Mouse (Mus musculus) limb, embryonic 12.5 days (tissue): ENCODE measurements around the gene Slc34a3. TPM values are rescaled to one million over a fixed set of nuclear protein-coding genes. Genes with fewer than 3 reads are reported as not detected.

Experiments
- ATAC-seq: fragments of 200-750 bp; cut with Nextera tagmentation; 2 replicates; pipeline ENCODE4 v1.8.0; 2017; ENCODE audit warnings: low read depth, moderate TSS enrichment; ENCODE audit not compliant: insufficient number of reproducible peaks, insufficient read depth, low FRiP score, low TSS enrichment
- H3K27ac ChIP-seq: fragments of 300-500 bp; sonication (generic); 2 replicates; pipeline ENCODE4 v1.5.1; 2016; ENCODE audit warnings: mild to moderate bottlenecking, moderate library complexity
- H3K27me3 ChIP-seq: fragments of 300-500 bp; sonication (generic); 2 replicates; pipeline ENCODE4 v1.6.1; 2016; ENCODE audit warnings: mild to moderate bottlenecking, moderate library complexity
- H3K36me3 ChIP-seq: fragments of 300-500 bp; sonication (generic); 2 replicates; pipeline ENCODE4 v1.6.1; 2016; ENCODE audit warnings: mild to moderate bottlenecking, moderate library complexity
- H3K4me1 ChIP-seq: fragments of 300-500 bp; sonication (generic); replicated peaks from 2 replicates; pipeline ENCODE4 v1.6.1; 2016
- H3K4me2 ChIP-seq: fragments of 300-500 bp; sonication (generic); 2 replicates; pipeline ENCODE4 v1.6.1; 2016; ENCODE audit warnings: mild to moderate bottlenecking, moderate library complexity
- H3K4me3 ChIP-seq: fragments of 300-500 bp; sonication (generic); replicated peaks from 2 replicates; pipeline ENCODE4 v1.5.1; 2016; ENCODE audit warnings: mild to moderate bottlenecking
- H3K9ac ChIP-seq: fragments of 300-500 bp; sonication (generic); replicated peaks from 2 replicates; pipeline ENCODE4 v1.6.1; 2016; ENCODE audit warnings: mild to moderate bottlenecking, moderate library complexity
- H3K9me3 ChIP-seq: fragments of 300-500 bp; sonication (generic); 2 replicates; pipeline ENCODE4 v1.6.1; 2016; ENCODE audit warnings: mild to moderate bottlenecking, moderate library complexity
- WGBS: fragments of 180-500 bp; shearing (Covaris S2); methylation state at CpG from one replicate; pipeline ENCODE4 v1.1.7; 2016; 5-methylcytosine and 5-hydroxymethylcytosine counted together
- polyA plus RNA-seq: library from polyadenylated mRNA; unstranded; fragments of >200 nt; fragmentation: Nextera tagmentation; extraction: Ambion mirVana; gene quantifications from 2 replicates; pipeline ENCODE4 v1.2.1, GENCODE M21; 2016

Slc34a3 gene
- polyA plus RNA-seq, 1 experiment from 2014 or later, result not detected

DNA sequence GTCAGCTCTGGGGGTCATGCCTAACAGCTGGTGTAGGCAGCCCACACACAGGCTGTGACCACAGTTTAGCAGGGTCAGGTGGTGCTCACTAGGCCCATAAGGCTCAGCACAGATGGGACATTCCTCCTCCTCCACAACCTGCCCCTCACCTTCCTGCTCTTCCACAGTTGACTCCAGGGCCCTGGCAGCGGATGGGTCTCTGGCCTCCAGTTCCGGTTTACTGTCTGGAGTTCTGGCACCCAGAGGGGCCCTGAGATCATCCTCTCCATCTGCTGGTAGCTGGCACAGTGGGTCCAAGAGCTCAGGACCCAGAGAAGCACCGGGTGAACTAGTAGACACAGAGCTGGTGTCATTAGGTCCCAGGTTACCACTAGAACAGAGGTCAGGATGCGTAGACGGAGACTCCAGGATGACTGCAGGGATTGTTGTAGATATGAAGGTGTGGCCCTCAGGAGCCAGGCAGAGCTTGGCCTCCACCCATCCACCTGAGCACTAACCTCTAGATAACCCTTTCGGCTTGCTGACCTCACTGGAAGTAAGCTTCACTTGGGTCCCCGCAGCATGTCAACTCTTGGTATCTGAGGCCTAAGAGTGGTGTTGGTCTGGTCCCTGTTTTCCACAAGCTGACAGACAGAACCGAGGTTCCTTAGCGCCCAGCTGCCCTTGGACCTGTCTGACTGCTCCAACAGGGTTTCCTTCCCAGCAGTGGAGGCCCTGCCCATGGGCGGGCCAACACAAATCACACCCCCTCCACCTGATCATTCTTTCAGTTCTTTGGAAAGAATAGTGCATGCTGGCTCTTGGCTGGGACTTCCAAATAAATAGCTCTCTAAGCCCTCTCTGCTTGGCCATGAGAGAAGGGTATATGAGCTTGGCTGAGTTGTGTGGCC is 12.3 kb upstream of the Slc34a3 start, which contains the start of gene AL732309.1:
AL732309.1 (minus strand) TSS at position 681 of the 890 bp plus-strand sequence.
- peaks cover 13% of the 10 kb centered on the region for H3K4me1 ChIP-seq
- WGBS, result 84% methylated on average over 10 of the region's 10 CpGs
- no peak within 1 kb of the TSS for H3K27ac ChIP-seq
- H3K36me3 ChIP-seq, result peaks cover 60% of the 10 kb centered on the region
- no peak within 1 kb of the TSS for H3K4me2 ChIP-seq
- ATAC-seq, result no peak
- H3K9me3 ChIP-seq, result no peaks in the 10 kb centered on the region
- H3K4me3 ChIP-seq, result no peak within 1 kb of the TSS
- H3K9ac ChIP-seq, result no peak within 1 kb of the TSS; the same call in 1 of the 2 replicates
- H3K27me3 ChIP-seq, result peaks cover 31% of the 10 kb centered on the region

DNA sequence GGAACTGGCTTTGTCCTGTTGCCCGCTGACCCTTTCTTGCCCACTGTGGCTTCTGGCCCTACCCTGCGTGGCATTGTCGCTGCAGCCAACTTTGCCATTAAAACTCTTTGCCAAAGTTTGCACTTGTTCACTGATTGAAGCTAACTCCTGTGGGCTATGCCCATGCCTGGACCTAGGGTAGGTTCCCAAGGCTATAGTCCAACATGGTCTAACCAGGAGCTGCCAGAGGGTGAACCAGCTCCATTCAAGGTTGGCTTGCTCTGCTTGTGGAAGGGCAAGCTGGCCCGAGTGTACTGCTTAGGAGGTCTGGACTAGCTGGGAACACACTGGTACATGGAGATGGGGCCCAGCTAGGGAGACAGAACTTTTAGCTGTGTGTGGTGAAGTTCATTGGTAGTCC is 10.0 kb upstream of the Slc34a3 start:
- 91% methylated on average over 4 of the region's 4 CpGs for whole genome bisulfite sequencing
- H3K9me3 ChIP-seq, result no peaks in the 10 kb centered on the region
- H3K4me2 ChIP-seq, result no peak overlapping the region
- H3K27ac ChIP-seq, result no peak overlapping the region
- no peak overlapping the region for H3K9ac ChIP-seq
- H3K4me1 ChIP-seq, result peaks cover 24% of the 10 kb centered on the region
- peaks cover 37% of the 10 kb centered on the region; the same call in 1 of the 2 replicates for H3K36me3 ChIP-seq
- H3K27me3 ChIP-seq, result peaks cover 43% of the 10 kb centered on the region
- no peak for ATAC-seq
- H3K4me3 ChIP-seq, result no peak overlapping the region

DNA sequence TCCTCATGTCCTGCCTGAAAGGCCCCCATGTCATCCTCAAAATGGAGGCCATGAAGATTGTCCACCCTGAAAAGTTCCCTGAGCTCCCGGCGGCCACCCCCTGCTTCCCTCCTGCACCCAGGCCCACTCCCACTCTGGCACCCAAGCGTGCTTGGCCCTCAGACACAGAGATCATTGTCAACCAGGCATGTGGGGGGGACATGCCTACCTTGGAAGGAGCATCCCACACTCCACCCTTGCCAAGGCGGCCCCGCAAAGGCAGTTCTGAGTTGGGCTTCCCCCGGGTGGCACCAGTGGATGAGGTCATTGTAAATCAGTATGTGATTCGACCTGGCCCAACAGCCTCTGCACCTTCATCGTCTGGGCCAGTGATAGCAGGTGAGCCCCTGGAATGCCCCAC is 9.2 kb upstream of the Slc34a3 start:
- H3K4me3 ChIP-seq, result no peak overlapping the region
- no peak overlapping the region for H3K27ac ChIP-seq
- no peaks in the 10 kb centered on the region for H3K9me3 ChIP-seq
- no peak for ATAC-seq
- H3K9ac ChIP-seq, result no peak overlapping the region
- H3K27me3 ChIP-seq, result peaks cover 48% of the 10 kb centered on the region
- 78% methylated on average over 8 of the region's 8 CpGs for WGBS
- H3K4me1 ChIP-seq, result peaks cover 24% of the 10 kb centered on the region
- H3K36me3 ChIP-seq, result peaks cover 29% of the 10 kb centered on the region; the same call in 1 of the 2 replicates
- no peak overlapping the region for H3K4me2 ChIP-seq

DNA sequence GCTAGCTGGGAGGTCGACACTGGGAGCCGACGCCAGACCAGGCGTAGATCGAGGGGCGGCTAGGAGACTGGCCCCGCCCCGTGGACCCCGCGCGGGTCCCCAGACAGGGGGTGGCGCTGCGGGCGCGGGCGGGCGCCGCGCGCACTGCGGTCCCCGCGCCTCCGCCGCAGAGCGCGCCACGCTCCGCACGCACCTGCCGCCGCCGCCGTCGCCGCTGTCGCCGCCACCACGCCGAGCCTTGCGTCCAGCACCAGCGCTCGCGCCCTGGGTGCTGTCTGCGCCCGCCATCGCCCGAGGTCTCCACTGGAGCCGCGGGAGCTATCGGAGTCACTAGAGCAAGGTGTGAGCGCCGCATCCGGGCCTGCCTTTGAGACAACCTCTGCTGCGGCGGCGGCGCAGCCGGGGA is 7.9 kb upstream of the Slc34a3 start, which contains the start of the genes Rnf208 and Cysrt1:
Rnf208 (plus strand) TSS at position 155 of the 406 bp plus-strand sequence.
Cysrt1 (minus strand) TSS at position 352 of the 406 bp plus-strand sequence.
- Histone ChIP-seq H3K4me3 (peak within 1 kb of the TSS; percentile 56), H3K4me2 (peak within 1 kb of the TSS; percentile 96), H3K27ac (no peak within 1 kb of the TSS), H3K4me1 (peaks cover 24% of the 10 kb centered on the region), H3K27me3 (peaks cover 56% of the 10 kb centered on the region), H3K36me3 (peaks cover 17% of the 10 kb centered on the region; the same call in 1 of the 2 replicates), H3K9me3 (no peaks in the 10 kb centered on the region), H3K9ac (peak within 1 kb of the TSS; percentile 67)
- 0% methylated on average over 57 of the region's 59 CpGs for WGBS
- no peak for ATAC-seq

DNA sequence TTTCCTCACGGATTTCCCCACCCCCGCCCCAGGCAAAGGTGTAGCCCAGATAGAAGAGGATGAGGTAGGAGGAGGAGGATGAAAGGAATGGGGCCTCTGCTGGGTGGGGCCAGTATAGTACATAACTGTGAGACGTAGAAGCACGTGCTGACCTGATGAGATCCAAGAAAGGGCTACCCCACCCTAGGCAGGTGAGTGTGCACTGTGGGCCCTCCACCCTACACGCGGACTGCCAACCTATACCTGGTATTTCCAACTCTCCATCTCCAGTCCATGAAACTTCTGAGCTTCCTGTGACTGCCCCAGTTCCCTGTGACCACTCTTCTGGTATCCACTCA is 7.2 kb upstream of the Slc34a3 start:
- H3K9me3 ChIP-seq, result no peaks in the 10 kb centered on the region
- peak; percentile 28; the same call in 1 of the 2 replicates for ATAC-seq
- peak overlapping the region; percentile 56 for H3K4me3 ChIP-seq
- H3K4me2 ChIP-seq, result peak overlapping the region; percentile 96
- H3K27me3 ChIP-seq, result peaks cover 59% of the 10 kb centered on the region
- H3K36me3 ChIP-seq, result peaks cover 14% of the 10 kb centered on the region; the same call in 1 of the 2 replicates
- H3K4me1 ChIP-seq, result peaks cover 24% of the 10 kb centered on the region
- WGBS, result 14% methylated on average over 6 of the region's 6 CpGs
- 0 out of 2 replicates have a peak overlapping the region, but pooled peaks have one; percentile 67 for H3K9ac ChIP-seq
- H3K27ac ChIP-seq, result no peak overlapping the region

DNA sequence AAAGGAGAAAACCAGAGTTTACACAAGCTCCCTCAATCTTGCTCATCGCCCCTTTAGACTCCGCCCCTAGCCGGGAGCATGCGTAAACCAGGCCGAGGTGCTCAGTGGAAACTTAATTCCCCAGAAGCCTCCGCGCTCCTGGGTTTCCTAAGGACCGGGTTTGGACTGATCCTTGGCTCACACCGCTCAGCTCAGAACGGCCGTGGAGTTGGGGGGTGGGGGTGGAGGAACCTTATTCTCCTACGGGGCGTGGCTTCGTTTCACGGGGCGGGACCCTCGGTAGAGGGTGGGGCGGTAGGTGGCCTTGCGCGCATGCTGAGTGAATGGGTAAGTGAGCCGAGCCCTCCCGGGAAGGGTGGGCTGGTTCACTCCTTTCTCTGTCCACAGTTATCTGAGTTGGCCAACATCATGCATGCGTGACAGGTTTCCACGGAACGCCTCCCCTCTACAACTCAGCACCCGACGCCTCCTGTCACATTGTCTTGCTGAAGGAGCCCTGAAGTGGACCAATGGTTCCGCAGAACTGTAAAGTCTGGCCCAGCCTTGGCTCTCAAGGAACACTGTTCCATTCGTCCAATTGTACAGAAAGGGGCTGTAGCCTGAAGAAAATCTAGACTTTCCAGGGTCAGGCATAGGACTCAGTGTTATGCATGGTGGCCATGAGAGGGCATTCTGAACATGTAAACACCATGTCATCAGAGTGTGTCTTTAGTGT is 6.7 kb upstream of the Slc34a3 start:
- ATAC-seq, result peak; percentile 79
- Histone ChIP-seq H3K27me3 (peaks cover 64% of the 10 kb centered on the region), H3K4me2 (peak overlapping the region; percentile 96), H3K4me1 (peaks cover 24% of the 10 kb centered on the region), H3K9me3 (no peaks in the 10 kb centered on the region), H3K27ac (no peak overlapping the region), H3K9ac (peak overlapping the region; percentile 38; the same call in 1 of the 2 replicates), H3K36me3 (peaks cover 8% of the 10 kb centered on the region; the same call in 1 of the 2 replicates), H3K4me3 (peak overlapping the region; percentile 56)
- WGBS, result 2% methylated on average over 29 of the region's 29 CpGs

DNA sequence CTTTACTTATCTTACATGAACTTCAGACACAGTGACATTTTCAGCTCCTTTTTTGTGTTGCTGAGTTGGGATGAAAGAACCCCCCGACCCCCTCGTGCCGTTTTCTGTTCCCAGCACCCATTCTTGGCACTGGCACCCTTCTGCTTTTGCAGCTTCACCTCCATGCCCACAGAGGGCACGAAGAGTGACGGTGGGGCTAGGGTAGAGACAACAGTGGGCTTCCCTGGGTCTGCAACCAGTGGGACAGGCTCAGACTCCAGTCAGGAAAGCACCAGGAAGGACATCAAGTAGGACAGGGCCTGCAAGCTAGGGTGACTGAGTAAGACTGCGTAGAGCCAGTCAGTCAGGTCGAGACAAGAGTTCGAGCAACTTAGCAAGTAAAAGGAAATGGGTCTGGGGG is 6.1 kb upstream of the Slc34a3 start:
- Histone ChIP-seq H3K9me3 (no peaks in the 10 kb centered on the region), H3K4me1 (peaks cover 24% of the 10 kb centered on the region), H3K27me3 (peaks cover 66% of the 10 kb centered on the region), H3K4me2 (peak overlapping the region; percentile 96), H3K4me3 (peak overlapping the region; percentile 56), H3K36me3 (peaks cover 3% of the 10 kb centered on the region; the same call in 1 of the 2 replicates), H3K9ac (peak overlapping the region; percentile 38; the same call in 1 of the 2 replicates), H3K27ac (no peak overlapping the region)
- ATAC-seq, result no peak
- 52% methylated on average over 8 of the region's 8 CpGs for WGBS

DNA sequence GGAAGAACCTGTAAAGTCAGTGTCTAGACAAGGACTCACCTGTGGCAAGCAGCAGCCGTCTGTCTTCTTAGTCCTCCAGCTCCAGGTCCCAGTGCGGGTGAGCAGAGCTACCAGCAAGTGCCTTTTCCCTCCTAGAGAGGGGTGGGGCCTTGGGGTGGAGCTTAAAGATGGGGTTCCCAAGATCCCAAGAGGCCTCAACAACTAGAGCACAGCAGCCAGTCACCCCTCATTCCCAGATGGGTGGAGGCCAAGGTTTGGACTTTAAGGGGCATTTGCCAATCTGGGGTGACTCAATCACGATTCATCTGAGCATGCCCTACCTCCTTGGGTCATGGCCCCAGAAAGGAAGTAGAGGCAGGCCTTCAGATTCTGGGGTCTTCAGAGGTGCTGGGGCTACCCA is 5.6 kb upstream of the Slc34a3 start:
- H3K4me2 ChIP-seq, result no peak overlapping the region
- peaks cover 24% of the 10 kb centered on the region for H3K4me1 ChIP-seq
- H3K4me3 ChIP-seq, result no peak overlapping the region
- peaks cover 67% of the 10 kb centered on the region for H3K27me3 ChIP-seq
- H3K36me3 ChIP-seq, result no peaks in the 10 kb centered on the region
- no peak for ATAC-seq
- no peak overlapping the region for H3K9ac ChIP-seq
- 85% methylated on average over 3 of the region's 3 CpGs for WGBS
- H3K9me3 ChIP-seq, result no peaks in the 10 kb centered on the region
- H3K27ac ChIP-seq, result no peak overlapping the region

DNA sequence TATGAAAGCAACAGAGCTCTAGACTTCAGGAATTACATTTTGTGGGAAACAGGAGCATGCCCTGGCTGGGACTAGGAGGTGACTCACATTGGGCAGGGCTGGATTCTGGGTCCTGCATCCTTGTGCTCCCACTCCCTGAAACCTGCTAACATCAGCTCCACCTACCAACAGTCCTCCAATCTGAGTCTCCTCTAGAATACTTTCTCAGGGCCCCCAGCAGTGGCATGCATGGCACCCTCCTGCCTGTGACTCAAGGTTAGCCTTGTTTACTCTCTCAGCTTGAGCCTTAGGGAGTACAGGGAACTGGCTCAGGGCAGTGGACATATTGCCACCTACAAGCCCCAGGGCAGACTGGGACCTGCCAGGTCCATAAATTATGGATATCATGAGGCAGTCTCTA is 3.9 kb upstream of the Slc34a3 start:
- Histone ChIP-seq H3K4me2 (no peak overlapping the region), H3K9me3 (no peaks in the 10 kb centered on the region), H3K36me3 (no peaks in the 10 kb centered on the region), H3K4me1 (peaks cover 24% of the 10 kb centered on the region), H3K27me3 (peaks cover 70% of the 10 kb centered on the region), H3K27ac (no peak overlapping the region), H3K4me3 (no peak overlapping the region), H3K9ac (no peak overlapping the region)
- ATAC-seq, result no peak

DNA sequence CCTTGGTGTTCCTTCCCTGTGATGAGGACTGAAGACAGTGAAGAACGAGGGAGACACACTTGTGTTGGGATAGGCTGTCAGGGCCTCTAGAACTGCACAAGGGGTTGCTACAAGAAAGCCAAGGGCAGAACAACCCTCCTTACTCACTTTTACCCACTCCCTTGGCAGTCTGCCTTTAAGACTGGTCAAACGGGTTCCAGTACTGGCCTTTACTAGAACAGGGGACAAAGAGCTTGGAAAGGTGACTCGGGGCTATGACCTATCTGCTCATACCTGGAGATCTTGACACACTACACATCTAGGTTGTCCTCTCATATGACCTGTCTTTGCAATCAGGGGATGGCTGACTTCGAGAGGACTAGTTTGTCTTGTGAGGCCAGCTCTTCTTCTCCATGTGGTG is 3.4 kb upstream of the Slc34a3 start:
- H3K4me1 ChIP-seq, result peaks cover 21% of the 10 kb centered on the region
- 63% methylated on average over 4 of the region's 4 CpGs for WGBS
- H3K27me3 ChIP-seq, result peaks cover 69% of the 10 kb centered on the region
- no peaks in the 10 kb centered on the region for H3K9me3 ChIP-seq
- ATAC-seq, result no peak
- H3K27ac ChIP-seq, result no peak overlapping the region
- no peak overlapping the region for H3K4me2 ChIP-seq
- no peaks in the 10 kb centered on the region for H3K36me3 ChIP-seq
- no peak overlapping the region for H3K4me3 ChIP-seq
- no peak overlapping the region for H3K9ac ChIP-seq

DNA sequence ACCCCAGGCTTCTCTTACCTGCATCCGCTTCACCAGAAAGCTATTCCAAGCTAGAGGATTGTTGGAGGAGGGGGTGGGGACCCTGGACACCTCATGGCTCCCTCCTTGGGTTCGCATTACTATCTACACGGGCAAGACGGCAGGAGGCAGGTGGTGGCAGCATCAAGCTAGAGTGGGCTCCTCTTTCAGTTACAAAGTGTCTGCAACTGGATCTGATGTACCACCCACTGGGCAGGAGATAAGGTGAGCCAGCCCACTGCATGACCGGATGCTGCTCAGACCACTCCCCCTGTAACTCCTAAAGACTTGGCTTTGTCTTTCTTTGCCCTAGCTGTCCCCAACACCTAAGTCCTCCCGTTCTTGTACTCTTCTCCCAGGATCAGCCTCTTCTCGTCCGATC is 2.5 kb upstream of the Slc34a3 start, which contains the start of gene Rnf224:
Rnf224 (minus strand) TSS at position 174 of the 400 bp plus-strand sequence.
- H3K9me3 ChIP-seq, result no peaks in the 10 kb centered on the region
- H3K4me1 ChIP-seq, result peaks cover 13% of the 10 kb centered on the region
- no peak within 1 kb of the TSS for H3K4me2 ChIP-seq
- no peak for ATAC-seq
- H3K27ac ChIP-seq, result no peak within 1 kb of the TSS
- H3K4me3 ChIP-seq, result no peak within 1 kb of the TSS
- H3K9ac ChIP-seq, result no peak within 1 kb of the TSS
- WGBS, result 38% methylated on average over 8 of the region's 8 CpGs
- no peaks in the 10 kb centered on the region for H3K36me3 ChIP-seq
- H3K27me3 ChIP-seq, result peaks cover 69% of the 10 kb centered on the region
